Mouse (Mus musculus) adrenal gland, postnatal 25 days (tissue): ENCODE measurements around the gene Shroom3. TPM values are rescaled to one million over a fixed set of nuclear protein-coding genes. Genes with fewer than 3 reads are reported as not detected.

ENCODE experiments used
- DNase-seq: peaks from one replicate; pipeline ENCODE4 v3.0.0; 2021; ENCODE audit warnings: mixed read lengths
- total RNA-seq: library from RNA; stranded (reverse); gene quantifications from 2 replicates; pipeline ENCODE4 v1.2.3, GENCODE M21; 2021

Gene Shroom3
- total RNA-seq, 1 experiment from 2014 or later, result 12.8 TPM

- DNase-seq, result no peak
These were observed 15.0 kb downstream of the Shroom3 start for GRCm38 (mm10) chr5:92698131-92698836.

DNA sequence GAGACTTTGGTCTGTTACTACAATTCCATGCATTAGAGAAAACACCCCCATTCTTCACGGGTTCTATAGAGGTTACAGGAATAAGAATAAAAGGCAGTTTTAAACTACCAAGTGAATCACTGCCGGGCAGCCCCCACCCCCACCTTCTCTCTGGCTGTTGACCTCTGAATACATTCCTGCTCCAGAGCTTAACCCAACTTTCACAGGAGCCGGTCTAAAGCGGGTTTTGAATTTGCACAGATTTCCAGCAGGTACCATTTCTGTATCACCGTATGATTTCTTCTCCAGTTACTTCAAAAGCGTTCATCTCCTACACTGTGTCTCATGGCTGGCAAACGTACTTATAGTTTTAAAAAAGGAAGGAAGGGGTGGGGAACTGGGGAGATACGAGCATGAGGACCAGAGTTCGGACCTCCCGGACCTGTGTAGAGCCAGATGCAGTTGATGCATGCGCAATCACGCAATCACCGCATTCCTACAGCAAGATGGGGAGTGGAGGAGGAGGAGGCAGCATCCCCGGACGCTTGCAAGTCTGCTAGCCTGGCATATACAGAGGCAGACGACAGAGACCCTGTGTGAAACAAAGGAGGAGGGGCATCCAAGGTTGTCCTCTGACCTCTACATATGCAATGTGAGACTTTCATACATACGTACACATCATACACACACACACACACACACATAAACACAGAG lies 15.7 kb downstream of the Shroom3 start:
- DNase-seq, result no peak

DNA sequence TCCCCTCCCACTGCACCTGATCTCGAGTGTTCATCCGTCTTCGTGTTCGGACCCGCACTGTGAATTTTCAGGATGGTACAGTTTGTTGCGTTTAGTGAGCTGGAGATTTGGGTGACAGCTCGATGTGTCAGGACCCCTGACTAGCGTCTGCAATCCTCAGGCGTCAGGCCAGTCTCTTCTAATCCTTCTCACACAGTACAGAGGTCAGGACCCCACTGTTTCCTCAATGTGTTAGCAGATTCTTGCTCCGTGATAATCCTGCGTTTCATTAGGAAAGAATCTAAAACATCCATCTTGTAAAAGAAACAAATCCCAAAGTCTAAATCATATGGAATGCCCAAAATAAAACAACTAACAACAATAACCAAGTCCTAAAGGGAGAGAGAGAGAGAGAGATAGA lies 18.5 kb downstream of the Shroom3 start:
- DNase-seq, result no peak

- DNase-seq, result no peak
These were observed 20.4 kb downstream of the Shroom3 start for GRCm38 (mm10) chr5:92703671-92704070.

DNA sequence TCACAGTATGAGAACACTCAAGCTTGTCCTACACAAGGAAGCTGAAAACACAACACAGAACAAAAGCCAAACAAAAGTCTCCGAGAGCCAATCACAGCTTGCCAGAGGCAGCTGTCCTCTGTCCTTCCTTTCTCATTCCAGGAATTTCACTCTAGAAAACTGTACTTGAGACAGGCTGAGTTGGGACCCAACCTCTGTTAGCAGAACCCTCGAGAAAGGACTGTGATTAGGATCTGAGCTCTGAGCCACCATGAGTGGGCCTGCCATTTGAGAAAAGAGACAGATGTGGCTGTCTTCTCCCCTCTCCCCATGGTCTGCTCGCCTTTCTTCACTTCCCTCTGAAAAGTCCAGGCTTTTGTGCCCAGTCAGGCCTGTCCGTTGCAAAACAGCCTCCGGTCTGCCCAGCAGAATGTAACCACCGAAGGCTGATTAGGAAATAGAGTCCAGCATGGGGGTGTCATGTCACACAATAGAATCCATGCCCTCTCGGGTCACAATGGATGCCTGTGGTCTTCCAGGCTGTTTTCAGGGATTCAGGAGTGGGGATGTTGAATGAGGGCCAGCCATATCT lies 24.8 kb downstream of the Shroom3 start:
- no peak for DNase-seq

DNA sequence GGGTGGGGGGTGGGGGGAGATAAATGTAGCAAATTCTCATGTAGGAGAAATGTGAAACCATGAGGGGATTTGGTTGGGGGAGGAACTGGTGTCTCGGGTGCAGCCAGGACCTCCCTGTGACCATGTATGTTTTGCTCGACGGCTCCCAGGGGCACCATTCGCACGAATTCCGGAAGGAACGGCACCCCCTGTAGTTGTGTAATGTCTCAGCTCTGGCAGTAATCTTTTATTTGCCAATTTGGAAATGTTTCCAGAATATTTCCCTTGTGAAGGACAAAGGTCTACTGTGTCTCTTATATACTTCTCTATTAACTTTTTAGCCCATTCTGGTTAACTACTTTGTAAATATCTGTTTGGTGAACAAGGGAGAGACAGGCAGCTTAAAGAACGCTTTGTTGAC lies 27.5 kb downstream of the Shroom3 start:
- DNase-seq, result peak; percentile 10

DNA sequence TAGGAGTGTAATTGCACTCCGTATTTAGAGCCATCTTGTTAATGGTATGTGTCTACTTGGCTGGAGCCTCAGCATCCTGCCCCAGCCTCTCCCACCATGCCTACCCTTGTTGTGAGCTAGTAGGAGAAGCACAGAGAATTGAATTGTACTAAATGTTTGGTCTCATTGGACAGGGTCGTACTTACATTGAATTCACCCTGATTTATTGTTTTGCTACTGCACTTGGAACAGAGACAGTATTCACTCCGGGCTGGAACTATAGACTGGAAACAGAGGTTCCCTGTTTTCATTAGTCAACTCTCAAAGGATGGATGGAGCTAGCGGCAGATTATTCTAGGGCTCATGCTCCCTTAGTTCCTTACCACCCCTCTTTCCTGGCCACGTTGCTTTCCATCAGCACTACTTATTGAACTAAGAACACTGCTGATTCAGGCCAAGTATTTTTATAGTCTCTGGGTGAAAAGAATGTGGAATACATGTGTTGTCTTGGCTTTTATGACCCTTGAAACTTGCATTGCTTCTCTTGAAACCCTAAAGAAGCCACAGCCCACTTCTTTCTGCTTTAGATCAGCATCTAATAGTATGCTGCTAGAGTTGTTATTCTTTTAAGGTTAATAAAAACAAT lies 28.5 kb downstream of the Shroom3 start:
- DNase-seq, result no peak

DNA sequence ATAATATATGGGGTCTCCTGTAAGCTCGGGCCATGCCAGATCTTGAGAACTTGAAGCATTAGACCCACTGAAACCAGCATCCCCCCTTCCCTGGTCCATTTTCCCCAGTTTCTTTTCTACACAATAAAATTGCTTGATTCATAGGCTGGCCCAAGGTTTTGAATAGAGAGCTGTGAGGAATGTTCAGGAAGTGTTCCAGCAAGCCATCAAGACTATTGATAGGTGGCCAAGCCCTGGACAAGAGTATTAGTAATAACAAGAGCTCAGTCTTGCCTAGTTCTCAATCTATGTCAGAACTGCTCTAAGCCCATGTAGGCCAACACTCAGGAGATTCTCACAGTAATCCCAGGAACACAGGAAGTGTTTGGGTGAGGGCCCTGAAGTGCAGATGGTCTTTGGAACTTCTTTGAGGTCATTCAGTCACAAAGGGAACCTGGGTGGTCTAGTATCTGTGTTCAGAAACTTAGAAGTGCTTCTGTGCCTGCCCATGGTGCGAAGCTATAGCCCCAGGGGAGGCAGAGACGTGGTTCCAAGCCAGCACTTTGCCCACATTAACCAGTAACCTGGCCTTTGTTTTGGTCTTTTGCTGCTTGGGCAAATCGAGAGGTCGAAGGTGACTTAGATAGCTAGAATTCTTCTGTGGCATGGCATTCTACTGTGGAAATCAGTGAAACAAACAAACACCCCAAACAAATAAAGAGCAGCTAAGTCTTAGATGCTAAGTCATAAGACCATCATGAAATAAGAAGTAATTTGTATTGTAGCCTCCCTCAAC lies 29.6 kb downstream of the Shroom3 start:
- DNase-seq, result no peak

DNA sequence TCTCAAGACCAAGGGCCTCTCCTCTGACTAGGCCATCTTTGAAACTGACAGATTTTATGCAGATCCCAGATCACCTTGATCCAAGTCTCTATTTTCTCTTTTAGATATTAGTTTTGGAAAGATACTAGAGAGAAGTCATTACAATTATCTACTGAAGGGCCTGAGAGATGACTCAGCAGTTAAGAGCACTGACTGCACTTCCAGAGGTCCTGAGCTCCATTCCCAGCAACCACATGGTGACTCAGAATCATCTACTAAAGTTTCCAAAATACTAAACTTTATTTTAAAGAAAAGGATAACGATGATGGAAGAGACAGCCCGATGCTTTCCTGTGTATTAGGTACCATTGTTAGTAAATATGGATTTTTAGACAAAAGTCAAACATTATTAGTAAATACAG lies 31.7 kb downstream of the Shroom3 start:
- DNase-seq, result no peak

- DNase-seq, result no peak
These were observed 32.1 kb downstream of the Shroom3 start for GRCm38 (mm10) chr5:92715319-92715718.

DNA sequence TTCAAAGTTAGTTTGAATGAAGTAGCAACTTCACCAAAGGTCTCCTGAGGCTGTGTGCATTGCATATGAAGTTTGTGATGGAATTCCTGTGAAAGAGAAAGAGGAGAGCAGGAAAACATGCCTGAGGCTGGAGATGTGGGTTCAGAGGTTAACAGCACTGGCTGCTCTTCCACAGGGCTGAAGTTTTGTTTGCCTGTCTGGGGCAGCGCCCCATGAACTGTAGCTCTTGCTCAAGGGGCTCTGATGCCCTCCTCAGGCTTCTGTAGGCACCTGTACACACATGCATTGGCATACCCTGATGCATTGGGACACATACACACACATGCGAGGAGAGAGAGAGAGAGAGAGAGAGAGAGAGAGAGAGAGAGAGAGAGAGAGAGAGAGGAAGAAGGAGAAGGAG lies 32.7 kb downstream of the Shroom3 start:
- no peak for DNase-seq

GRCm38 (mm10) chr5:92717666-92718360 lies 34.6 kb downstream of the Shroom3 start:
- DNase-seq, result no peak

DNA sequence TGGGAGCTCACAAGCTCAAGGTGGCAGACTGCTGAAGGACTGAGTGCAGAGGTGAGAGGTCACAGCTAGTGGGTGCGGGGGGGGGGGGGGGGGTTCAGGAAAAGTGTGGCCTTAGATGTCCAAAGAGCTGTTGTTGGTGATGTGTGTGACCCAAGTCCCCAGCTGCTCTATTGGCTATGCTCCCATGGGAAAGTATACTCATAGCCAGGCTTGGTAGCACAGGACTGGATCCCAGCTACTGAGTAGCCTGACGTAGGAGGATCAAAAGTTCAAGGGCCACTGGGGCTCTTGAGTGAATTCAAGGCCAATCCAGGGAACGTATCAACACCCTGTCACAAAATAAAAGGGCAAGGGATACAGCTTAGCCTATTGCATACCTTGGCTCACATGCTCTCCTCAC lies 35.6 kb downstream of the Shroom3 start:
- DNase-seq, result no peak

GRCm38 (mm10) chr5:92721610-92722009 lies 38.4 kb downstream of the Shroom3 start:
- DNase-seq, result no peak

DNA sequence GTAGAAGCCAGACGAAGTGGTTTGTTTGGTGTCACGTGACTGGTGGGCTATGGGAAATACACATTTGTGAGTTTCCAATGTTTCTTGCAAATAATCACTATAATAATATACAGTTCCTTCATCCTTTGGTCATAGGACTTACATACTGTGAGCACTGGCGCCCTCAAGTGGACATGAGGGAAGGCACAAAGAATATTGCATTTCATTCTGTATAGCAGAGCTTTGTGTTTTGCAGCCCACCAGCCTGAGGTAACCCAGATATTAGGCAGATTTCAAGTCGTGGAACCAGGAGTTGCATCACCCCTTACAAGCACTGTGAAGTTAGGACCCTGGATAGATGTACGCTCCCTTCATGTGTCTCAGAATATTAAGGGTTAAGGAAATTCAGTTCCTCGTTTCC lies 42.7 kb downstream of the Shroom3 start:
- peak; percentile 57 for DNase-seq

DNA sequence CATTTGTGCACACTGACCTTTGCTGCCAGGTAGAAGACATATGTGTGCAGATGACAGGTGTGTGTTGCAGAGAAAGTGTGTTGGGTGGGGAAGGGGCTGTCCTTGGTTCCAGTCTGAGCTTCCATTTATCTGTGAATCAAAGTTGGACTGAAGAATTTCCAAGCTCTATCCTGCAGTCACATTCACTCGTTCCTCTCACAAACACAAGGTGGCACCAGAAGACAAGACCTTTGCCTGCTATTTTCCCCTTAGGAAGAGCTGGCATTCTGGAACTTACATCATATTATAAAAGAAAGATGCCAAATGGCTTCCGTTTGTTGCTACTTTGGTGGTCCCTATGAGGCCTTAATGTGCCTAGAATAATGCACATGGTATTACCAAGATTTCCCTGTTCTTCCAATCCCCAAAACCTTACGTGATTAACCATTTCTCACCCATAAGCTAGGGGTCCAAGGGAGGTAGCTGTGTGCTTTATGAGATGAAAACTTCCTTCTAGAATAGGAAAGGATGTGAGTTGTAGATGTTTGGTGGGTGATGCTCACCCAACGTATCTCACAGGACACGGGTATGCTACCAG lies 45.1 kb downstream of the Shroom3 start:
- no peak for DNase-seq

- DNase-seq, result no peak
These were observed 46.0 kb downstream of the Shroom3 start for GRCm38 (mm10) chr5:92729221-92729620.

- no peak for DNase-seq
These were observed 58.6 kb downstream of the Shroom3 start for GRCm38 (mm10) chr5:92741802-92742201.

- DNase-seq, result no peak
These were observed 59.5 kb downstream of the Shroom3 start for GRCm38 (mm10) chr5:92742701-92743100.

DNA sequence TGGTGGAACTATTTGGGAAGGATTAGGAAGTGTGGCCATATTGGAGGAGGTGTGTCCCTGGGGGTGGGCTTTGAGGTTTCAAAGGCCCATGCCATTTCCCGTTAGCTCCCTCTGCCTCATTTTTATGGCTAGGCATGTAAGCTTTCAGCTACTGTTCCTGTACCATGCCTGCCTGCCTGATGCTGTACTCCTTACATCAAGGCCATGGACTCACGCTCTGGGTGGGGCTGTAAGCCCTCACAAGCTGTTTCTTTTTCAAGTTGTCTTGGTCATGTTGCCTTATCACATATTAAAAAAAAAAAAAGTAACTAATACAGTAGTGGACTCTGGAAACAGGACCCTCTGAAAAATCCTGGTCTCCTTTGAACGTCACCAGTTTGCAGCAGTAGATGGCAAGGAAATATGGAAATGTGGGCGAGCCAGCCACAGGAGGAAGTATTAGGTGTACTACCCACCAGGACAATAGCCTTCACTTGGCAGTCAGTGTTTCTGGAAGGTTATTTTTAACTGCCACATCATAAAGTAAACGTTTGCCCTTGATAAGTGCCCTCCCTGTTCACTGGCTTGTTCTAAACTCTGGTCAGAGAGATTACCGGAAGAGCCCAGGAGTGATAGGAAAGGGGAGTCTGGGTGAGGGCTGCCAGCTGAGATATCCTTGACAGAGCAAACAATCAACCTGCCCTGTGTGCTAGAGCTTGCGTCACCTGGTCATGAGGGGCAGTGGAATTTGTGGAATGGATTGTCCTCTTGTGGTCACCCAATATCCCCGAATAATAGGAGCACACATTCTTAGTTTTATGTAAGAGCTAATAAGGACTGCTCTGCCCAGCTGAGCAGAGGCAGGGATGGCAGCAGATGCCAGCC lies 62.4 kb downstream of the Shroom3 start:
- DNase-seq, result no peak
